Mouse (Mus musculus) kidney, embryonic 15.5 days (tissue): ENCODE measurements at regions not wholly inside any gene's neighbourhood (a gene's known extent, or its start where the extent isn't known, plus 50 kb on each side); places are given as distances from the start of the nearest gene placed in this dataset.
"Not testable (repeated sequence)": the region's sequence is repeated elsewhere in the genome, so short reads cannot be mapped to it uniquely, and the experiment has no call there.

Experiments used
- ATAC-seq: fragments of 200-750 bp; cut with Nextera tagmentation; replicated peaks from 2 replicates; pipeline ENCODE4 v1.8.0; 2017; ENCODE audit warnings: moderate TSS enrichment; ENCODE audit not compliant: low FRiP score
- H3K27ac ChIP-seq: fragments of 300-500 bp; sonication (generic); 2 replicates; pipeline ENCODE4 v1.5.1; 2015; ENCODE audit warnings: mild to moderate bottlenecking, inconsistent platforms
- H3K27me3 ChIP-seq: fragments of 300-500 bp; sonication (generic); 2 replicates; pipeline ENCODE4 v1.6.1; 2015; ENCODE audit warnings: inconsistent platforms
- H3K36me3 ChIP-seq: fragments of 300-500 bp; sonication (generic); 2 replicates; pipeline ENCODE4 v1.6.1; 2015; ENCODE audit warnings: inconsistent platforms
- H3K4me1 ChIP-seq: fragments of 300-500 bp; sonication (generic); 2 replicates; pipeline ENCODE4 v1.6.1; 2015; ENCODE audit warnings: inconsistent platforms
- H3K4me2 ChIP-seq: fragments of 300-500 bp; sonication (generic); 2 replicates; pipeline ENCODE4 v1.6.1; 2015; ENCODE audit warnings: moderate library complexity, mild to moderate bottlenecking, inconsistent platforms
- H3K4me3 ChIP-seq: fragments of 300-500 bp; sonication (generic); replicated peaks from 2 replicates; pipeline ENCODE4 v1.5.1; 2015; ENCODE audit warnings: mild to moderate bottlenecking, inconsistent platforms
- H3K9ac ChIP-seq: fragments of 300-500 bp; sonication (generic); 2 replicates; pipeline ENCODE4 v1.6.1; 2015; ENCODE audit warnings: mild to moderate bottlenecking, inconsistent platforms
- H3K9me3 ChIP-seq: fragments of 300-500 bp; sonication (generic); replicated peaks from 2 replicates; pipeline ENCODE4 v1.6.1; 2016; ENCODE audit warnings: inconsistent platforms
- WGBS: fragments of 180-500 bp; shearing (Covaris S2); methylation state at CpG from one replicate; pipeline ENCODE4 v1.1.7; 2015; ENCODE audit warnings: mixed read lengths; 5-methylcytosine and 5-hydroxymethylcytosine counted together

DNA sequence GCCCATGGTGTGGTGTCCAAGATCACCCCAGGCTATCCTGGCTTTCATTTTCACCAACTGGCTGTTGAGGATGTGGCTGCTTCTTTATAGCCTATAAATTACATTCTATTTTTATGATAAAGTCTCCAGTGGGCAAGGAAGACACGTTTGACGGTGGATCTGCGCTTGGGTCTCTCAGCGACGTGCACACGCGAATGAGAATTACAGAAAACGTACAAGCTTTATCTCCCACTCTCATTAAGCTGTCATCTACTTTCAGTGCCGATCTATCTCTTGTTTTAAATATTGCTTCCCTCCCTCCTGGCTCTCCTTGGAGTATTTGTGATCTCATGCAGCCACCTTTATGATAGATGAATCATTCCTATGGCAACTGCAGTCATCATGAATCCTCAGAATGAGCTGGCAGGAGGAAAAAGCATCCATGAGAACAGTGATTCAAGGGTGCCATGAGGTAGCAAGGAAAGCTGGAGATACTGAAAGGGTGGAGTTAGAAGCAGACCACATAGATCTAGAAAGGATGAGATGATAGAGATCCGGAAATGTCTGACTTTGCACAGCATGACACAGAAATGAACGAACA lies 568.0 kb upstream of the Klhl29 start:
- H3K27ac ChIP-seq: no peak overlapping the region
- WGBS: 71% methylated on average over 11 of the region's 11 CpGs
- H3K4me3 ChIP-seq: no peak overlapping the region
- ATAC-seq: no peak
- no peak overlapping the region for H3K9ac ChIP-seq
- H3K4me1 ChIP-seq: no peaks in the 10 kb centered on the region
- H3K36me3 ChIP-seq: no peaks in the 10 kb centered on the region
- no peak overlapping the region for H3K4me2 ChIP-seq
- H3K27me3 ChIP-seq: no peaks in the 10 kb centered on the region
- no peaks in the 10 kb centered on the region for H3K9me3 ChIP-seq

- Histone ChIP-seq H3K4me3 (no peak overlapping the region), H3K4me1 (no peaks in the 10 kb centered on the region), H3K9me3 (no peaks in the 10 kb centered on the region), H3K27me3 (no peaks in the 10 kb centered on the region), H3K36me3 (no peaks in the 10 kb centered on the region), H3K4me2 (no peak overlapping the region), H3K27ac (no peak overlapping the region), H3K9ac (no peak overlapping the region)
- WGBS: 91% methylated on average over 1 of the region's 1 CpGs
- ATAC-seq: no peak
Observed at GRCm38 (mm10) chr12:5921262-5921661, 545.8 kb upstream of the Klhl29 start.

- no peak overlapping the region for H3K4me2 ChIP-seq
- ATAC-seq: peak; percentile 83
- 63% methylated on average over 1 of the region's 1 CpGs for WGBS
- H3K27ac ChIP-seq: no peak overlapping the region
- H3K4me1 ChIP-seq: no peaks in the 10 kb centered on the region
- H3K9ac ChIP-seq: no peak overlapping the region
- no peaks in the 10 kb centered on the region for H3K36me3 ChIP-seq
- no peaks in the 10 kb centered on the region for H3K9me3 ChIP-seq
- no peaks in the 10 kb centered on the region for H3K27me3 ChIP-seq
- no peak overlapping the region for H3K4me3 ChIP-seq
Observed at GRCm38 (mm10) chr12:5918030-5918429, 542.5 kb upstream of the Klhl29 start.

DNA sequence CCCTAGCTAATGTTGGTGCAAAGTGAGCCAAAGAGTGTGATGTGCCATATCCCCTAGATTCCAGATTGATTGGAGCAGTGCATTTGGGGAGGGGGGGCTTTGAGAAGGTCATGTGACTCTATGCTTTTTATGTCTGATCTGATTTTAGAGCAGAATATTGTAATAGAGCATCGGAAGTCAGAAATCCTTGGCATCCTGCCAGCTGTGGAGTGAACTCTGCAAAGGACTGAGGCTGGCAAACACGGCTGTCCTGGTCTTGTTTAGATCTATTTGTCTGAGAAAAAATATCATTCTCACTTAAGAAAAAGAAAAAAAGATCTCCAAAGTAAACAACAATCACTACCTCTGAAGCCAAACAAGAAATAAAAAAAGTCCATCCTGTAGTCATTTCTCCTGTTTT lies 530.8 kb upstream of the Klhl29 start:
- no peak for ATAC-seq
- Histone ChIP-seq H3K4me3 (no peak overlapping the region), H3K4me1 (no peaks in the 10 kb centered on the region), H3K36me3 (no peaks in the 10 kb centered on the region), H3K9ac (no peak overlapping the region), H3K27ac (no peak overlapping the region), H3K27me3 (no peaks in the 10 kb centered on the region), H3K4me2 (no peak overlapping the region), H3K9me3 (no peaks in the 10 kb centered on the region)
- 61% methylated on average over 2 of the region's 2 CpGs for WGBS

DNA sequence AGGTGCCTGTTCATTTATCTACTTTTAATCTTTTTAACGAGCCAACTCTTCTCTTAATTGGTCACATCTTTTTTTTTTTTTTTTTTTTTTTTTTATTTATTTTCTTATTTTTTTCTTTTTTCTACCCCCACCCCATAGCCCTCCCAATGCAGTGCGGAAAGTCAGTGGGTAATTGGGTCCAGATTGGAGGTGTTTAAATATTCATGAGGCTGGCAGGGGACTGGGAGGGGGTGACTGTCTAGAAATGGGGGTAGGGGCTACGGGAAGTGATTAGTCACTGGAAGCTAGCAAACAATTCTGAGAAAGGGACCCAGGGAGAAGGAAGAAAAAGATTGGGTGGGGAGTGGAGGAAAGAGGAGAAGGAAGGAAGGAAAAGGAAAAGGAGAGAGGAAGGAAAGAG lies 516.3 kb upstream of the Klhl29 start:
- ATAC-seq, H3K27me3 ChIP-seq, H3K4me2 ChIP-seq, H3K36me3 ChIP-seq, H3K9me3 ChIP-seq, H3K4me1 ChIP-seq, H3K27ac ChIP-seq, H3K9ac ChIP-seq, H3K4me3 ChIP-seq: not testable (repeated sequence)
- 74% methylated on average over 2 of the region's 3 CpGs for WGBS

- no peak overlapping the region for H3K4me3 ChIP-seq
- H3K4me1 ChIP-seq: no peaks in the 10 kb centered on the region
- H3K27ac ChIP-seq: no peak overlapping the region
- no peak for ATAC-seq
- H3K9ac ChIP-seq: no peak overlapping the region
- no peaks in the 10 kb centered on the region for H3K9me3 ChIP-seq
- H3K4me2 ChIP-seq: no peak overlapping the region
- H3K36me3 ChIP-seq: no peaks in the 10 kb centered on the region
- no peaks in the 10 kb centered on the region for H3K27me3 ChIP-seq
Observed at GRCm38 (mm10) chr12:5866701-5867100, 491.2 kb upstream of the Klhl29 start.

- no peak overlapping the region for H3K4me3 ChIP-seq
- no peaks in the 10 kb centered on the region for H3K4me1 ChIP-seq
- no peaks in the 10 kb centered on the region for H3K36me3 ChIP-seq
- ATAC-seq: no peak
- no peak overlapping the region for H3K27ac ChIP-seq
- no peak overlapping the region for H3K4me2 ChIP-seq
- H3K27me3 ChIP-seq: no peaks in the 10 kb centered on the region
- no peaks in the 10 kb centered on the region for H3K9me3 ChIP-seq
- H3K9ac ChIP-seq: no peak overlapping the region
- 72% methylated on average over 2 of the region's 2 CpGs for WGBS
Observed at GRCm38 (mm10) chr12:5859795-5860194, 484.3 kb upstream of the Klhl29 start.

- H3K4me3 ChIP-seq: no peak overlapping the region
Observed at GRCm38 (mm10) chr12:5856421-5856820, 480.9 kb upstream of the Klhl29 start.

GRCm38 (mm10) chr12:5810427-5810826 lies 434.9 kb upstream of the Klhl29 start:
- ATAC-seq: no peak
- Histone ChIP-seq H3K4me3 (no peak overlapping the region), H3K9ac (no peak overlapping the region), H3K27ac (no peak overlapping the region), H3K9me3 (no peaks in the 10 kb centered on the region), H3K4me1 (peaks cover 7% of the 10 kb centered on the region), H3K36me3 (no peaks in the 10 kb centered on the region), H3K27me3 (no peaks in the 10 kb centered on the region), H3K4me2 (no peak overlapping the region)
- 63% methylated on average over 2 of the region's 2 CpGs for WGBS

More at GRCm38 (mm10) chr12:5856421-5856820, 480.9 kb upstream of the Klhl29 start:
- ATAC-seq: no peak
- no peak overlapping the region for H3K9ac ChIP-seq
- H3K27me3 ChIP-seq: no peaks in the 10 kb centered on the region
- no peaks in the 10 kb centered on the region for H3K9me3 ChIP-seq
- H3K4me2 ChIP-seq: no peak overlapping the region
- H3K27ac ChIP-seq: no peak overlapping the region
- WGBS: 53% methylated on average over 3 of the region's 3 CpGs
- no peaks in the 10 kb centered on the region for H3K36me3 ChIP-seq
- no peaks in the 10 kb centered on the region for H3K4me1 ChIP-seq

DNA sequence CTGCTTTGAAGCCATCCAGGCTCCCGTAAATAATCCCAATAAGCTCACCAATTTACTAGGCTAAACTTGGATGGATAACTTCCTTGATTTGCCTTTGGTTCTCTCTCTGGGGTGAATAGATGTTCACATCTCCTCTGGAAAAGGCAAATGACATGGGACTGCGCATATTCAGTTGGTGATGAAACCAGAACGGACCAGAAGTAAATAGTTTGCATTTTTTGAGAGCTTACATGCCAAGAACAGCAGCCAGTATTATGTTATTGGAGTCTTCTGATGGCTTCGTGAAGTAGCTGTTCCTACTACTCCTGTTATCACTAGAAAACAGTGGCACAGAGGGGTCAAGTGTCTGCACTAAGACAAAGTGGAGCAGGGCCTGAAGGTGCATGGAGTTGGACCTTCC lies 434.5 kb upstream of the Klhl29 start:
- no peaks in the 10 kb centered on the region for H3K36me3 ChIP-seq
- H3K27ac ChIP-seq: no peak overlapping the region
- H3K4me2 ChIP-seq: no peak overlapping the region
- no peaks in the 10 kb centered on the region for H3K9me3 ChIP-seq
- WGBS: 49% methylated on average over 4 of the region's 4 CpGs
- H3K27me3 ChIP-seq: no peaks in the 10 kb centered on the region
- ATAC-seq: no peak
- H3K4me3 ChIP-seq: no peak overlapping the region
- H3K4me1 ChIP-seq: peaks cover 7% of the 10 kb centered on the region
- H3K9ac ChIP-seq: no peak overlapping the region

DNA sequence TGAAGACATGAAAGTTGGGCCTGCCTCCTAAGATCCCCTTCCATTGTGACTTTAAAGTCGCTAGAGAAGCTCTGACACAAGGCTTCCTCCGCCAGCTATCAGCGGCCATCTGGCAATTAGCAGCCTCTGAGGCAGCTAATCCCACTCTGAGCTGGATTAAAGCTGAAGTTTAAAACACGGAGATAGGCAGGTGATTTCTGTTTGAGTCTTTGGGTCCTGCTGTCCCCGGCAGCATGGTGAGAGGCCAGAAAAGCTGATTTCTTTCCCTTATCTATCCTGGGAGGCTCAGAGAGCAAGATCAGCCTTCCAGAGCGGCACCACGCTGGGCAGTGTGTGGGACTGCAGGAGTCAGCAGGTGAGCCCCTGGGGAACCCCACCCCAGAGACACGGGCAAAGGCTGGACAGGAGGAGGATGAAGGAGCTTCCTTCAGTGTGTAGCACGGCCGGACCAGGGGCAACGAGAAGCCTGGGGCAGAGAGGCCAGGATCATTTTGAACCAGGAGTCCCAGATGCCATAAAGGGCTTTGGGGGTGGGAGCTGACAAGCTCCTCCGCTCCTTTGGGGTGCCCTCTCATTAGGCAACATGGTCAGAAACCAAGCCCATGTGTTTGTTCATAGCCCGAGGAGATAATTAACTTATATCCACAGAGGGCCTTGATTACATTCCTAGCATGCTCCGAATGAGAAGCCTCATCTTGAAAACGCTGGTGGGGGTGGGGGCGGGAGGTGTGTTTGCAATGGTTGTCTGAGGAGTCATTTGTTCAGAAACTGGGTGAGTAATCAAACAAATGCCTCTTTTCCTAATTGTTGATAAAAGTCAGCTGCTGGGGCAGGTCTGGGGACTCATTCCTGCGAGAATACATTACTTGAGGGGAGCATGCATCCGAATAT lies 432.8 kb upstream of the Klhl29 start:
- Histone ChIP-seq H3K4me1 (peaks cover 7% of the 10 kb centered on the region), H3K27me3 (no peaks in the 10 kb centered on the region), H3K9me3 (no peaks in the 10 kb centered on the region), H3K36me3 (no peaks in the 10 kb centered on the region), H3K27ac (no peak overlapping the region), H3K4me2 (no peak overlapping the region), H3K9ac (no peak overlapping the region), H3K4me3 (no peak overlapping the region)
- 30% methylated on average over 18 of the region's 18 CpGs for WGBS
- 0 out of 2 replicates have a peak, but pooled peaks have one; percentile 29 for ATAC-seq

DNA sequence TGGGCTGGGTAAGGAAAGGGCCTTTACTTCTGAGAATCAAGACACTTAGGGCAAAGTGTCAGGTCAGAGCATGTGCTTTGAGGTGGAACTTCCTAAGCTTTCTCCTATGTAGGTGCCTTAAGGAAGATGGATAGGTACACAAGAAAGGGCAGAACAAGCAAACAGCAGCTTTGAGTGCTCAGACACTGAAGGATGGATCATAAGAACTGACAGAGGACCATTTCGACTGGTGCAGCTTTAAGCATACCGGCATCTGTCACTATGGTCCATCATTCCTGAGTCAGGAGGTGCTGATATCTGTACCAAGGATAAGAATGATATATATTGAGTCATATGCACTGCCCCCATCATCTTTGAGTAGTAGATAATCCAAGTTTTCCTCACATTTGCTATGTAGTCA lies 430.2 kb upstream of the Klhl29 start:
- Histone ChIP-seq H3K4me2 (no peak overlapping the region), H3K27me3 (no peaks in the 10 kb centered on the region), H3K27ac (no peak overlapping the region), H3K9ac (no peak overlapping the region), H3K36me3 (no peaks in the 10 kb centered on the region), H3K9me3 (no peaks in the 10 kb centered on the region), H3K4me3 (no peak overlapping the region), H3K4me1 (peaks cover 7% of the 10 kb centered on the region)
- 92% methylated on average over 2 of the region's 2 CpGs for WGBS
- ATAC-seq: no peak
